Mouse (Mus musculus) thymus, postnatal 14 days (tissue): ENCODE measurements around the gene Tmem237.

Source experiments
- DNase-seq: peaks from one replicate; pipeline ENCODE4 v3.0.0; 2021

The Tmem237 gene

GRCm38 (mm10) chr1:59094705-59095104 lies 25.5 kb downstream of the Tmem237 start, which contains the start of gene C2cd6:
Gene C2cd6 (minus strand): TSS chr1:59094900.
- no peak for DNase-seq

- DNase-seq = peak; percentile 61
Observed at GRCm38 (mm10) chr1:59070867-59071266, 49.3 kb downstream of the Tmem237 start.

GRCm38 (mm10) chr1:59067976-59068375 lies 52.2 kb downstream of the Tmem237 start:
- DNase-seq = no peak

- DNase-seq = no peak
Observed at GRCm38 (mm10) chr1:59063697-59064096, 56.5 kb downstream of the Tmem237 start.

- no peak for DNase-seq
Observed at GRCm38 (mm10) chr1:59056955-59057354, 63.3 kb downstream of the Tmem237 start.

GRCm38 (mm10) chr1:59051306-59051705 lies 68.9 kb downstream of the Tmem237 start:
- no peak for DNase-seq
